Mouse (Mus musculus): ENCODE measurements at regions not wholly inside any gene's neighbourhood (a gene's known extent, or its start where the extent isn't known, plus 50 kb on each side); places are given as distances from the start of the nearest gene placed in this dataset.

DNA sequence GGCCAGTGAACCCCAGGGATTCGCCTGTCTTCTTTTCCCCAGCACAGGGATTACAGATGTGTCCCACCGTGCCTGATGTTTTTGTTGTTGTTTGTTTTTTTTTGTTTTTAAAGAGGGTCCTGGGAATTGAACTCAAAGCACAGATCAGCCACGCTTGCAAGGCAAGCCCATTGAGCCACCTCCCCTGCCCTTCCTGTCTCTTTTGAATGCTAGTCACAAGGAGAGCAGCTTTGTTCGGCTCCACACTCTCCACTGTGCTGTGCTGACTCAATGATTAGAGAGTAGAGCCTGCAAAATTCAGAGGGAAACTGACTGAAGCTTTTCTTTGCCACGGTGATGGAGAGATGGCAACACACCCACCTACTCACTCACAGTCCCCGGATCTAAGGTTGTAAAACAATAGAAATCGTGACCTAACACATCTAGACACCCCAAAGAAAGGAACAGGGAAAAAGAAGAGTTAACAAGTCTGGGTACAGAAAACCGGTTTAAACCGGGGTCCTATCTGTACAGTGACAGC lies 217.6 kb upstream of the Hs6st1 start:
- no peaks in the 10 kb centered on the region for H3K4me1 ChIP-seq (replicated peaks; ENCODE audit: control insufficient read depth, insufficient read depth, low read length)
- WGBS: 92% methylated on average over 9 of the region's 9 CpGs
- no peak for TF ChIP-seq POLR2A (IDR thresholded peaks at IDR 0.05; ENCODE audit: control insufficient read depth, extremely low read depth, insufficient read depth, low read length, poor library complexity)
- no peak for TF ChIP-seq CTCF (IDR thresholded peaks at IDR 0.05; ENCODE audit: borderline replicate concordance, control insufficient read depth, extremely low read depth, insufficient read depth, low read length, poor library complexity)
- H3K4me3 ChIP-seq (ENCODE audit: control insufficient read depth, insufficient read depth, low read length): no peak overlapping the region
- no peaks in the 10 kb centered on the region for H3K27me3 ChIP-seq (ENCODE audit: control insufficient read depth, insufficient read depth, low read length)
- no peaks in the 10 kb centered on the region for H3K36me3 ChIP-seq (ENCODE audit: control insufficient read depth, insufficient read depth, low read length)
- no peak overlapping the region for H3K27ac ChIP-seq (ENCODE audit: control insufficient read depth, insufficient read depth, low read length)
- DNase-seq: no peak

DNA sequence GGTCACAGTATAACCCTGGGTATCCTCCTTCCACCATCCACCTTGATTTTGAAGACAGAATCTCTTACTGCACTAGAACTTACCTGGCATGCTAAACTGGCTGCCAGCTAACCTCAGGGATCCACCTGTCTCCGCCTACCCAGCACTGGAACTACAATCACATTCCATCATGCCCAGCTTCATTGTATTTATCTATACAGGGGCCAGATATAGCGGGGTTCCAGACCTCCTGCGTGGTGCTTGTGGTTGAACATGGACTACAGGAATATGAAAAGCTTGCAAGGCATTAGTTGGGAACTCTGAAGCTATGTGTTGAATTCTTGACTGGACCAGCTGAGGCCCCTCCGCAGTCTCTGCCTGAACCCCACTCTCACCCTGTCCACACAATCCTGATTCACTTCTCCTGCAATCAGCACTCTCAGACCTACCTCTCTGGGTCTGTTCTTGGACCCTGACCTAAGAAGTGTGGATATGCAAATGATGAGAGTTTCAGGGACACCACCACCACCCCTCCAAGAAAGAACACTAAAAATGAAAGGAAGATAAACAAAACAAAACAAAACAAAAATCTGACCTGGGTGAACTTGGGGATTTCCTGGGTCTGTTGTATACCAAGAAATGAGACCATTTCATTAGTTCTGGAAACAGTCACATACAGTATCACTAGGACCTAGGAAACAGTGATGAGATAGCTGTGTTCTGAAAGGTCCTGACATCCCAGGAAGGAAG lies 216.4 kb upstream of the Hs6st1 start:
- Histone ChIP-seq H3K4me1 (replicated peaks; ENCODE audit: control insufficient read depth, insufficient read depth, low read length) (no peaks in the 10 kb centered on the region), H3K27ac (ENCODE audit: control insufficient read depth, insufficient read depth, low read length) (no peak overlapping the region), H3K4me3 (ENCODE audit: control insufficient read depth, insufficient read depth, low read length) (no peak overlapping the region), H3K27me3 (ENCODE audit: control insufficient read depth, insufficient read depth, low read length) (no peaks in the 10 kb centered on the region), H3K36me3 (ENCODE audit: control insufficient read depth, insufficient read depth, low read length) (no peaks in the 10 kb centered on the region)
- WGBS: 99% methylated on average over 4 of the region's 4 CpGs
- DNase-seq: no peak
- TF ChIP-seq CTCF (IDR thresholded peaks at IDR 0.05; ENCODE audit: borderline replicate concordance, control insufficient read depth, extremely low read depth, insufficient read depth, low read length, poor library complexity) (no peak), POLR2A (IDR thresholded peaks at IDR 0.05; ENCODE audit: control insufficient read depth, extremely low read depth, insufficient read depth, low read length, poor library complexity) (no peak)

DNA sequence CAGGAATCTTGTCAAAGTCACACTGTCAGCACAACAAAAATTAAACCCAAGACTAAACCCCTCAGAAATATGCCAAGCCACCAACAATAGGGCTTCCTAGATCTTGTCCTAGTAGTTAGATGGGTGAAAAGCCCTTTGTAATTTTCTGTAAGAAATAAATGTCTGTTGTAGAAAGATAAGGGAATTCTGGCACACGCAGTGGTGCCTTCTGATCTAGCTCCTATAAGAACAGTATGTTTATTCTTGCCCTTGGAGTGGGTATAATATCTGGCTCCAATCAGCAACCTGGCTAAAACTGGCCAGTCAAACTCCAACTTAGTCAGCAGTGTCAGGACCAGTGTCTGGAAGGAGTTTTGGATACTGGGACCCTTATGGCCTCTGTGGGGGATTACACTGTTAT lies 215.2 kb upstream of the Hs6st1 start:
- Histone ChIP-seq H3K4me1 (replicated peaks; ENCODE audit: control insufficient read depth, insufficient read depth, low read length) (no peaks in the 10 kb centered on the region), H3K27me3 (ENCODE audit: control insufficient read depth, insufficient read depth, low read length) (no peaks in the 10 kb centered on the region), H3K36me3 (ENCODE audit: control insufficient read depth, insufficient read depth, low read length) (no peaks in the 10 kb centered on the region), H3K27ac (ENCODE audit: control insufficient read depth, insufficient read depth, low read length) (no peak overlapping the region), H3K4me3 (ENCODE audit: control insufficient read depth, insufficient read depth, low read length) (no peak overlapping the region)
- WGBS: 97% methylated on average over 1 of the region's 1 CpGs
- TF ChIP-seq CTCF (IDR thresholded peaks at IDR 0.05; ENCODE audit: borderline replicate concordance, control insufficient read depth, extremely low read depth, insufficient read depth, low read length, poor library complexity) (no peak), POLR2A (IDR thresholded peaks at IDR 0.05; ENCODE audit: control insufficient read depth, extremely low read depth, insufficient read depth, low read length, poor library complexity) (no peak)
- no peak for DNase-seq

DNA sequence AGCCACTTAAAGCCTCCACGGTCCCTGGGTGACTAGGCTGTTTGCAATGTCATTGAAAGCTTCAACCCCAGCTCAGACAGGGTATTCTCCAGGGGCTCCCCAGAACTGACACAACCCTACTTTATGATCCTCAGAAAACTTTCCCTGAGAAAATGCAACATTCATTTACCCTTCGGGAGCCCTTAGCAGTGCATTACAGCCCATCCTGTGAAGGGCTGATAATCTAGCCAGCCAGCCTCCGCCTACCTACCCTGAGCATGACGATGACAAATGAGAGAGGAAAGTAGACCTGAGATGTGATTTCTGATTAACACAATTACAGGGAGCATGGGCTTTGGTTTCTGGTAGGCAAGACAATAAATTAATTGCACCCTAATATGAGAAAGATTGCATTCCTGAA lies 212.6 kb upstream of the Hs6st1 start:
- Histone ChIP-seq H3K27me3 (ENCODE audit: control insufficient read depth, insufficient read depth, low read length) (no peaks in the 10 kb centered on the region), H3K4me1 (replicated peaks; ENCODE audit: control insufficient read depth, insufficient read depth, low read length) (no peaks in the 10 kb centered on the region), H3K27ac (ENCODE audit: control insufficient read depth, insufficient read depth, low read length) (no peak overlapping the region), H3K4me3 (ENCODE audit: control insufficient read depth, insufficient read depth, low read length) (no peak overlapping the region), H3K36me3 (ENCODE audit: control insufficient read depth, insufficient read depth, low read length) (no peaks in the 10 kb centered on the region)
- no peak for DNase-seq
- WGBS: 96% methylated on average over 4 of the region's 4 CpGs
- TF ChIP-seq CTCF (IDR thresholded peaks at IDR 0.05; ENCODE audit: borderline replicate concordance, control insufficient read depth, extremely low read depth, insufficient read depth, low read length, poor library complexity) (no peak), POLR2A (IDR thresholded peaks at IDR 0.05; ENCODE audit: control insufficient read depth, extremely low read depth, insufficient read depth, low read length, poor library complexity) (no peak)

GRCm38 (mm10) chr1:35858342-35858741 lies 209.9 kb upstream of the Hs6st1 start:
- Histone ChIP-seq H3K36me3 (ENCODE audit: control insufficient read depth, insufficient read depth, low read length) (no peaks in the 10 kb centered on the region), H3K4me3 (ENCODE audit: control insufficient read depth, insufficient read depth, low read length) (no peak overlapping the region), H3K27me3 (ENCODE audit: control insufficient read depth, insufficient read depth, low read length) (no peaks in the 10 kb centered on the region), H3K4me1 (replicated peaks; ENCODE audit: control insufficient read depth, insufficient read depth, low read length) (peaks cover 2% of the 10 kb centered on the region; the same call in 1 of the 2 replicates), H3K27ac (ENCODE audit: control insufficient read depth, insufficient read depth, low read length) (no peak overlapping the region)
- TF ChIP-seq POLR2A (IDR thresholded peaks at IDR 0.05; ENCODE audit: control insufficient read depth, extremely low read depth, insufficient read depth, low read length, poor library complexity) (no peak), CTCF (IDR thresholded peaks at IDR 0.05; ENCODE audit: borderline replicate concordance, control insufficient read depth, extremely low read depth, insufficient read depth, low read length, poor library complexity) (no peak)
- 59% methylated on average over 3 of the region's 3 CpGs for WGBS
- DNase-seq: no peak

DNA sequence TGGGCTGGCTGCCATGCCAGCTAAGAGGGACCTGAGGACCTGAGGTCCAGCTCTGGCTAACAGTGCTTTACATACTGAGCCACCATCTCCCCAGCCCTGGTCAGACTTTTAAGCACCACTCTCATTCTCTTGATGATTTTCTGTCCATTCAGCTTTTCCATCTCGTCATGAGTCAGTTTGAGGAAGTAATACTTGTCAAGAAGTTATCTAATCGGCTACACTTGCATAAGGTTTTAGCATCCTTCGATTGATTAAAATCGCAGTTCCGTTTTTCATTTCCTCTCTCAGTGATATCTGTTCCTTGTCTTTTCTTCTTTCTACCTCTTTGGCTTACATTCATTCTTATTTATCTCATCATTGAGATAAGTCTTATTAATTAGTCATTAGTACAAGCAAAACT lies 207.4 kb upstream of the Hs6st1 start:
- Histone ChIP-seq H3K4me1 (replicated peaks; ENCODE audit: control insufficient read depth, insufficient read depth, low read length) (peaks cover 2% of the 10 kb centered on the region; the same call in 1 of the 2 replicates), H3K27me3 (ENCODE audit: control insufficient read depth, insufficient read depth, low read length) (no peaks in the 10 kb centered on the region), H3K36me3 (ENCODE audit: control insufficient read depth, insufficient read depth, low read length) (no peaks in the 10 kb centered on the region), H3K4me3 (ENCODE audit: control insufficient read depth, insufficient read depth, low read length) (no peak overlapping the region), H3K27ac (ENCODE audit: control insufficient read depth, insufficient read depth, low read length) (no peak overlapping the region)
- WGBS: 31% methylated on average over 5 of the region's 5 CpGs
- DNase-seq: no peak
- no peak for TF ChIP-seq POLR2A (IDR thresholded peaks at IDR 0.05; ENCODE audit: control insufficient read depth, extremely low read depth, insufficient read depth, low read length, poor library complexity)
- no peak for TF ChIP-seq CTCF (IDR thresholded peaks at IDR 0.05; ENCODE audit: borderline replicate concordance, control insufficient read depth, extremely low read depth, insufficient read depth, low read length, poor library complexity)
